In genomic region chr16:85801971-85802811, GRCm38 (mm10) we compare ENCODE assay signal across 7 mouse cellular contexts. TPM values are rescaled to one million over a fixed set of nuclear protein-coding genes. Genes with fewer than 3 reads are reported as not detected.
A peak's percentile ranks its signal among the peaks of the same experiment; 100 is the strongest.
DNase-seq lines count a peak whose midpoint lies in the region; ATAC-seq lines count a peak whose summit lies in the region.

No protein-coding gene starts in this region.

- under 1% methylated on average over 66 of the region's 67 CpGs for WGBS in hindbrain, embryonic 13.5 days
- under 1% methylated on average over 67 of the region's 67 CpGs for WGBS in limb, embryonic 10.5 days
- under 1% methylated on average over 67 of the region's 67 CpGs for WGBS in midbrain, embryonic 13.5 days

- H3K27ac ChIP-seq in brown adipose tissue, adult 24 weeks (replicated peaks; ENCODE audit: low read depth, low read length): peak overlapping the region; percentile 98
- peak overlapping the region; percentile 74 for H3K27ac ChIP-seq in hindbrain, embryonic 13.5 days
- peak overlapping the region; percentile 95 for H3K27ac ChIP-seq in limb, embryonic 10.5 days
- H3K27ac ChIP-seq in midbrain, embryonic 13.5 days: no peak overlapping the region

- H3K9me3 ChIP-seq in hindbrain, embryonic 13.5 days: no peaks in the 10 kb centered on the region
- H3K9me3 ChIP-seq in limb, embryonic 10.5 days (replicated peaks): no peaks in the 10 kb centered on the region
- H3K9me3 ChIP-seq in midbrain, embryonic 13.5 days: no peaks in the 10 kb centered on the region

- peaks cover 10% of the 10 kb centered on the region for H3K4me1 ChIP-seq in brown adipose tissue, adult 24 weeks (ENCODE audit: control insufficient read depth, insufficient read depth, insufficient read length, low read length)
- H3K4me1 ChIP-seq in hindbrain, embryonic 13.5 days (replicated peaks): peaks cover 22% of the 10 kb centered on the region
- H3K4me1 ChIP-seq in limb, embryonic 10.5 days: peaks cover 32% of the 10 kb centered on the region
- peaks cover 32% of the 10 kb centered on the region for H3K4me1 ChIP-seq in midbrain, embryonic 13.5 days (replicated peaks)

- peaks cover 22% of the 10 kb centered on the region for H3K27me3 ChIP-seq in hindbrain, embryonic 13.5 days
- H3K27me3 ChIP-seq in limb, embryonic 10.5 days (ENCODE audit: low read depth, poor library complexity, severe bottlenecking): no peaks in the 10 kb centered on the region
- peaks cover 13% of the 10 kb centered on the region for H3K27me3 ChIP-seq in midbrain, embryonic 13.5 days

- peak; percentile 25 for ATAC-seq in hindbrain, embryonic 13.5 days (ENCODE audit: low FRiP score)
- peak; percentile 29 for ATAC-seq in midbrain, embryonic 13.5 days

- peak overlapping the region; percentile 85 for H3K4me3 ChIP-seq in brown adipose tissue, adult 24 weeks (ENCODE audit: insufficient read depth, low read depth, low read length)
- H3K4me3 ChIP-seq in hindbrain, embryonic 13.5 days: peak overlapping the region; percentile 66
- H3K4me3 ChIP-seq in limb, embryonic 10.5 days: peak overlapping the region; percentile 73
- H3K4me3 ChIP-seq in midbrain, embryonic 13.5 days (replicated peaks): peak overlapping the region; percentile 58

- peak overlapping the region; percentile 80 for H3K9ac ChIP-seq in hindbrain, embryonic 13.5 days
- peak overlapping the region; percentile 71 for H3K9ac ChIP-seq in midbrain, embryonic 13.5 days (replicated peaks)

- H3K36me3 ChIP-seq in hindbrain, embryonic 13.5 days: peaks cover 7% of the 10 kb centered on the region
- peaks cover 31% of the 10 kb centered on the region for H3K36me3 ChIP-seq in limb, embryonic 10.5 days
- H3K36me3 ChIP-seq in midbrain, embryonic 13.5 days: peaks cover 11% of the 10 kb centered on the region; the same call in 1 of the 2 replicates

- peak overlapping the region; percentile 100 for H3K4me2 ChIP-seq in hindbrain, embryonic 13.5 days
- H3K4me2 ChIP-seq in midbrain, embryonic 13.5 days (replicated peaks): peak overlapping the region; percentile 100

- DNase-seq in R1 (ENCODE audit: low read depth, low spot score): peak; percentile 10
- DNase-seq in forelimb bud, embryonic 11.5 days (ENCODE audit: low read depth, low spot score): peak; percentile 49
- peak; percentile 82 for DNase-seq in limb, embryonic 10.5 days (ENCODE audit: low spot score)
- peak; percentile 47 for DNase-seq in urinary bladder, adult 2 months (ENCODE audit: low spot score)

RNA-seq across cellular contexts. Expression of gene Adamts1, which starts 0.7 kb away (rescaled TPM):
- 8.4 and 9.3 TPM in 2 replicates for polyA plus RNA-seq in brown adipose tissue, adult 24 weeks (2012; ENCODE audit: insufficient read depth, insufficient read length, missing spikeins)
- 10.2 and 14.8 TPM in 2 replicates for polyA plus RNA-seq in hindbrain, embryonic 13.5 days (2015; fragmentation: Nextera tagmentation; extraction: Ambion mirVana)
- 24.7 and 26.8 TPM in 2 replicates for polyA plus RNA-seq in limb, embryonic 10.5 days (2016; fragmentation: Nextera tagmentation; extraction: Ambion mirVana)
- 4.4 and 5.3 TPM in 2 replicates for polyA plus RNA-seq in midbrain, embryonic 13.5 days (2015; fragmentation: Nextera tagmentation; extraction: Ambion mirVana)
- 28.3 and 32.1 TPM in 2 replicates for polyA plus RNA-seq in urinary bladder, adult 2 months (2012; rRNA removed)

Comparison
In these comparisons a context has a peak if more than half of its experiments do, and no peak if none do; other contexts are left out.
1. DNase-seq: peak in every context shown above with its lines; median percentile 82 in limb, embryonic 10.5 days; 49 in forelimb bud, embryonic 11.5 days; 47 in urinary bladder, adult 2 months; 10 in R1.